Mouse (Mus musculus) lung, postnatal 0 days (tissue): ENCODE data around the gene Cdadc1.

Experiments
- CTCF ChIP-seq: IDR thresholded peaks from 2 replicates; pipeline ENCODE4 v1.5.1; 2016; ENCODE audit warnings: antibody characterized with exemption, mild to moderate bottlenecking
- EP300 ChIP-seq: IDR thresholded peaks from 2 replicates; pipeline ENCODE4 v1.6.1; 2016; ENCODE audit warnings: antibody characterized with exemption, mild to moderate bottlenecking, control low read depth

GRCm38 (mm10) chr14:59646826-59647697 is 49.3 kb upstream of the Cdadc1 start:
- 0 out of 2 replicates have a peak, but pooled peaks have one; percentile 15 for TF ChIP-seq CTCF
- no peak for TF ChIP-seq EP300
